Mouse (Mus musculus) frontal cortex, postnatal 14 days (tissue): Measurements from ENCODE around the gene Anp32e.
"Not testable (repeated sequence)": the region's sequence is repeated elsewhere in the genome, so short reads cannot be mapped to it uniquely, and the experiment has no call there.

Experiments used
- DNase-seq, 2 experiments: peaks; one replicate each; pipeline ENCODE4 v3.0.0; 2022; ENCODE audit warnings: low spot score in 2 of 2

Anp32e gene

DNA sequence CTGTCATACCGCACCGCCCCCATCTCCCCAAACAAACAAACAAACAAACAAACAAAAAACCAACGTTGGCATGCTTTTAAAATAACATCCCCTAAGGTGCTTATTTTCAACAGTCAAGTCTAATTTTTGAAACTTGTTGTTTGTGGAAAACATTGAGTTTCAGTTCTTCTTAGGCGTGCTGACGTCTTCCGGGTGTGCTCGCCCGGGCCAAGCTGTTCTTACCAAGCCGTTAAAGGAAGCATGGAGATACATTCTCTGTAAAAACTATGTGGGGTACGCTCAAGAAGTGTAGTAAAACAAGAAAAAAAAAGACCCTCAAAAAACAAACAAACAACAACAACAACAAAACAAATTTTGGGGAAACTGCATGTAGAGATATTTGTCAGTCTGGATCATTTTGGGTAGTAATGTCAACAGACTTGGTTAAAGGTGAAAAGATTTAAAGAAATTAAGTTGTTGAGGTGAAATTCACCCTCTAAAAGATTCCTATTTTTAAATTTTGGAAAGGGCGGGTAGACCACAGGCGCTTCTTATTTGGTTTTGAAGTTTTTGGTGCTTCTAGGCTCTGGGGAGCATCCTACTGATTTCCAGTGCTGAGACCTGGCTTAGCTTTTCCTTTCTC is 43.3 kb downstream of the Anp32e start:
- no peak for DNase-seq

DNA sequence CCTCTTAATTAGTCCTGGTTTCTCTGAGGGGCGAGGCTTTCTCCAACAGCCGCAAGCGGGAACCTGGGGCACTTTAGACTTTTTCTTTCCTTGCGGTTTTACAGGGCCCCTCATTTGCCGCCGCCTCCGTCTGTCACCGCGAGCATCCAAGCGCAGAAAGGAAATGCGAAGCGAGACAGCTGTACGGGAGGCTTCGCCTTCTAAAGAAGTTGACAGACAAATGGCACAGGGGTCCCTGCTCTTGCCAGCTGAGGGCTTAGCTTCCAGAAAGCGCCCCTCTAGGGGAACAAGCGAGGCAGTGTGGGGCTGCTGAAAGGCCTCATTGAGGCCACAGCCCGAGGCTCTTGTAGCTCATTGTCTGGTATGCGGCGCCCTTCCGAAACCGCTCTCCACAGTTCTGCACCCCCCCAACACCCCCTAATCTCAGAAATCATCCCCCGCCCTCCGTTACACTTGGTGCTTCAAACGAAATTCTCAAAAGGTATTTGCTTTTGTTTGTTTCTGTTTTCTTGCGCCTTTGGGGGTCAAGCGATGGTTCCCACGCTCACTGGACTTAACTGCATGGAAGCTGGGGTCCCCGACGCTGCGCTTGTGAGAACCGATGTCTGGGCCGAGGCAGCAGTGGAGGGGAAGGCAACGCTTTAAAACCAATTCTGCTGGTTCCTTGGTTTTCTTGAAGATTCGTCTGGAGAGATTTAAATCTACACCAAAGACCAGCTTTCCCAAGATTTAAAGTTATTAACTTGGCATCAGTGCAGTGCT is 44.0 kb downstream of the Anp32e start:
- no peak for DNase-seq

DNA sequence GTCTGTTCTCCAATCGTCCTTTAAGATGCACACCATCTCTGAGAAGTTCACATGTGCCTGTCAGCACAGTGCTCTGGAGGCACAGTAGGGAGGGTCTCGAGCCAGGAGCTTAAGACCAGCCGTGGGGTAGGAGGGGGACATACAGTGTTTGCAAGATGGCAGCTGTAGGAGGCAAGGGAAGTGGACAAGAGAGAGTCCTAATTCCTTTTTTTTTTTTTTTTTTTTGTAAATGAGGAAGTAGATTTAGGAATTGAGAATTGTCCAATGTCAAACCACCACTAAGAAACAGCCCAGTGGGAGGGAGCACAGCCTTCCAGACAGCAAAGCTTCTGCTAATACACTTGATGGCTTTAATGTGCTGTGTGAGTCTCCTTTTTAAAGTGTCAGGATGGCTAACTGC is 48.0 kb downstream of the Anp32e start:
- DNase-seq = no peak

DNA sequence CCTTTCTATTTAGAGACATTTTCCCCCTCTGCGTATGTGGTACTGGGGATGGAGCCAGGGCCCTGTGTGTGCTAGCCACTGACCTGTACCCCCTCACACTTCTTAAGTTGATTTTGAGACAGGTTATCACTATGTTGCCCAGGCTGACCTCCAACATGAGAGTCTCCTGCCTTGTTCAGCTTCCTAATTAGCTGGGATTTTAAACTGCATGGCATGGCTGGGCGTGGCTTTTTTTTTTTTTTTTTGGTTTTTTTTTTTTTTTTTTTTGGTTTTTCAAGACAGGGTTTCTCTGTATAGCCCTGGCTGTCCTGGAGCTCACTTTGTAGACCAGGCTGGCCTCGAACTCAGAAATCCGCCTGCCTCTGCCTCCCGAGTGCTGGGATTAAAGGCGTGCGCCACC is 48.5 kb downstream of the Anp32e start:
- not testable (repeated sequence) for DNase-seq

DNA sequence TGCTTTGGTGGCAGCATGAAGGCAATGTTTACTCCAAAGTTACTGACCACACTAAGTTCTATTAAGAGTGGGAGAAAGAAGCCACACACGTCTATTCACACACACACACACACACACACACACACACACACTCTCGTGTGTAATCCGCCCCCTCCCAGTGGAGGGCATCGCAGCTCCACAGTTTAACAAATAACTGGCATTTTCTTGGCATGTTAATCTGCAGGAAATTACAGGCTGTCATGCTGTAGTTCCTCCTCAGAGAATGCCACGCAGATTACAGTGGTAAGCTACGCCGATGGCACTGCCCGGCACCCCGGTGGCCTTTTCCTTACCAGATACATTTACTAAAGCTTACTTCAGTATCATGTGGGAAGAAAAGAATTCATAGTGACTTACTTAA is 49.2 kb downstream of the Anp32e start:
- no peak for DNase-seq

DNA sequence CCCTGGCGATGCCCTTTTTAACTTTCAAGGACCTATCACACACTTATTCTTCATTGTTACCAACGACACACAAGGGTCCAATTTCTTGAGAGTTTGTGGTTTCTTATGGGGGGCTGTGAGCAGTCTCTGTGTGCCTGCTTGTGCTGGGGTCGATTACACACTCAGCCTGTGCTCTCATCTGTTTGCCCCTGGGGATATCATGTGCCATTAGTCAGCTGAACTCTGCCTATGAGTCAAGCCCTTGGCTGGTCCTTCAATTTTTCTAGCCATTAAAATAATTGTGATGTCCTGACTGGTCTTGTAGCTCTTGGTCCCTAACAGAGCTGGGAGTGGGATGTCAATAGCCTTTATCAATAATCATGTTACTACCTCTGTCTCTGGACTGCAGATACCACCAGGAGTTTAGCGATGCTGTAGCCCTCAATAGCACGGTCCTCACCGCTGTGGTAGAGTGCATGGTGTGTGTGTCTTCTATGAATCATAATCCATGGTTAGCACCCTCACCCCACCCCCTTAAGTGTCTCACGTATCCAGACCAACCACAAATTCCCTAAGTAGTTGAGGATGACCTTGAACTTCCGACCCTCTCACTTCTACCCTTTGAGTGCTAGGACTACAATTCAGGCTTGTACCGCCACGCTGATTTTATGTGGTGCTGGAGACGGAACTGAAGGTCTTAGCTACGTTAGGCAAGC is 51.4 kb downstream of the Anp32e start:
- no peak for DNase-seq

DNA sequence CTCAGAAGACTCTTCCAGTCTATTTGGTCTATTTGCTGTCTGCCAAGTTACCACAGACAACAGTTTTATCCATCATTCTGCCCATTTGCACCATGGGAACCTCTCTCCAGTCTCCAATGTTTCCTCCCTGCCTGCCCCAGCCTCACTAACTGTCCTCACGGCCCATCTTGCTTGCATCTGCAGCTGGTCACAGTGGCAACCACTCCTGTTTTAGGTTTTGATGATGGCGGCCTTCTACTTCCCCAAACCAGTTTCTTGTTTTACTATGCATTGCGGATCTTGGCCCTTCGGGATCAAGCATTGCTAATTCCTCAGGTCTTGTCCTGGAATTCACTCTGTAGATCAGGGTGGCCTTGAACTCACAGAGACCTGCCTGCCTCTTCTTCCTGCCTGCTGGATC is 53.1 kb downstream of the Anp32e start:
- DNase-seq = no peak

DNA sequence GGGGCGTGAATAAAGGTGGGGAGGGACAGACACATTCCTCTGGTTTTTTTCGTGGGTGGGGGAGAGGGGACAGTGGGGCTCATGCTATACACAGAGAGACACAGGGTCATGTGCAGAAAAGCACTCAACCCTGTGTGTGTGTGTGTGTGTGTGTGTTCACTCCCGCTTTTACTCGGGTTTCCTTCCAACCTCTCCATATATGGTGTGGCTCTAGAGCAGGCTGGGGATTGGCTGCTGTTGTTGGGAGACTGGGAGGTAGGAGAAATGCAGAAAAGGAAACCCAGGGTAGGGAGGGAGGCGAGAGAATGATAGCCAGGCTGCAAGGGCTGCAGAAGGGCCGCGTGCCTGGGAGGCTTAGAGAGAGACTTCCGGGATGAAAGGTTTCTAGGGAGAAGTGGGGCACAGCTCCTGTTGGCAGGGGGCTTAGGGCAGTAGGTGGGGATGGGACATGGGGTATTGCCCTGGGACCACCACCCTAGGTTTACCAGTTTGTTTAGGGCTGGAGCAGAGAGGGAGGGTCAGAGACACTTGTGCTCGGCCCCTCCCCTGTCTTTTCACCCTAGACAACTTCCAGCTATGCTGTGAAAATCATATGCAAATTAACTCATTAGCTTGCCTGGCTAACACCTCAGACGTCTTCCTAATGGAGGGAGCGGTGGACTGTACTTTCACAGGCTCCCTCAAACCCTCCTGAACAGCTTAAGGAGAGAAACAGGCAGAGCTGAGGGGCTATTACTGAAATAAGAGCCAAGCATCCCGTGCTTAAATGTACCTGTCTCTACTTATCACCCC is 56.4 kb downstream of the Anp32e start:
- DNase-seq = peak in 1 of 2 experiments; percentile 67

DNA sequence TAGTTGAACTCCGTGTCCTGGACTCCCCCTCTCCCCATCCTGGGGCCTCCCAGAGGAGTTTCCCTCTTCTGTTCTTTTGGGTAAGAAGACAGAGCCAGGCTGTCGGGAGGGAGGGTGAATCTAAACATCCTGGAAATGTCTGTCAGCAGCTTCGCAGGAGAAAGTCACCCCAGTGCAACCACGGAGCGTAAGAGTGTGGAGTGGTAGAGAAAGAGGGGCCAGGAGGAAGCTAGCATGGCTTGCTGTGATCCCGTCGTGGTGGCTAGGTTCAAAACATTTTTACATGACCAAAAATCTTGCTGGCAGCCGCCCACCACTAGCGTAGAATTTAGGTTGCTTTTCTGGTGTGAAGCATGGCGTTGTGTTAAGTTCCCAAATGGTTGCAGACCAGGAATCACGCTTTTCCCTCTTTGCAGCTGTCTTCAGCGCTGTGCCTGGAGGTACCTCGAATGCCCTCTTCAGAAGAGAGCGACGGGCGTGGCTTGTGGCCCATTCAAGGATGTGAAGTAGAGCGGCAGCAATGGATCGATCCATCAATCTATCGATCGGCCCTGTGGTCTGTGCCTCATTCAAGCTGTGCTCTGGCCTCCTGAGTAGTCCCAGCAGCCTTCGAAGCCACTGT is 57.1 kb downstream of the Anp32e start:
- peak in 1 of 2 experiments; percentile 79 for DNase-seq

DNA sequence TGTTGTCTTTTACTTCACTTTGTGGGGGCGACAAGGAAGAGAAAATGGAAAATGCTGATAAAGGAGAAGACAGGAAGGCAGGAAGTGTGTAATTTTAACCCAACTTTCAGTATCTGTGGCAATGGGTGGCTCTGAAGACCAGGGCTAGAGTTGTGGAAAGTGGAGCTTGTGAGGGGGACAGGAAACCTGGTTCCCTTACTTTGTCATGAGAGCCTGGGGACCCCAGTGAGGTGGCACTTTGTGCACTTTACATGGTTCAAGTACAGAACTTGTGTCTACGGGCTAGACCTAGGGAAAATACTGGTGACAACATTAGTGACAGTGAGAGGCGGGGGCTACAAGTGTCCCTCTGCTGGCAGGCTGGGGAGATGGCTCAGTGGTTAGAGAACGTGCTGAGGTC is 57.9 kb downstream of the Anp32e start:
- no peak for DNase-seq

DNA sequence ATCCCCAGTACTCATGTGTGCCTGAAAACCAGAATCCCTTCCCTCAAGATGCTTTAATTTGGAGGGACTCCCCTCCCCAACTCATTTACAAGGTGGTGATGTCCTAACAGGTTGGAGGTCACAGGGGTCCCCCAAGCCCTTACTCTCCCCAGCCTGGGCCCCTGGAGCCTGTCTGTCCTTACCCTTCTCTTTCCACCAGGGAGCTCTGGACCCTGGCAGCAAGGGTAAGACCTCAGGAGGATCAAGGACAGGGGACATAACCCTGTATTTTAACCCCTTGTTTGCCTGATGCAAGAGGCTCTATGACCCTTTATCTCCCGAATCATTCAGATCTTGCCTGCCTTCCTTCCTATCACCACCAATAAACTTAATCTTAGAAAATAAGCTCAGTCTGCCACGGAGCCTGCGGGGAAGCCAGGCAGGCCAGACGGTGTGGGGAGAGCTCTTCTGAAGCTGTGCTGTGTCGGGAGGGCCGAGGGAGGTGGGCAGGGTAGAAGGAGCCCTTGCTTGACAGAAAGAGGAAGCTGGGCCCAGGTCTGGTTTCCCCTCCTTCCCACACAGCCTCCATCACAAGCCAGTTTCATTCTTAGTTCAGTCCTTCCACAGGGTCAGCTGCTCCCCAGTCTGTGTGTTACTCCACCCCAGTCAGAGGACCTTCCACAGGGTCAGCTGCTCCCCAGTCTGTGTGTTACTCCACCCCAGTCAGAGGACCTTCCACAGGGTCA is 58.5 kb downstream of the Anp32e start:
- no peak for DNase-seq

DNA sequence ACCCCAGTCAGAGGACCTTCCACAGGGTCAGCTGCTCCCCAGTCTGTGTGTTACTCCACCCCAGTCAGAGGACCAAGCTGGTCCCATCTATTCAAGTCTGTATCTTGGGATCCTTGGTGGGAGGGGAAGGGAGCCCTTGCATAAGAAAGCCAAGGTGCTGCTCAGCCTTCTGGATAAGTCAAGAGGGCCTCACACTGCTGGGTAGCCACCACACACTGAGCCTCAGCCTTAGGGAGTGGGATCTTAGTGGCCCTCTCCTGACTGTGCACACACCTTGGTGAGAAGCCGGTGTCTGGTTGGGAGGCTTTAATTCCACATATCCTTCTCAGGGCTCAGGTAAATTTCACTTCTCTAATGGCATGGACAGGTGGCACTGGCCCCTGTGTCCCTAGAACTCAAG is 59.1 kb downstream of the Anp32e start:
- DNase-seq = no peak

DNA sequence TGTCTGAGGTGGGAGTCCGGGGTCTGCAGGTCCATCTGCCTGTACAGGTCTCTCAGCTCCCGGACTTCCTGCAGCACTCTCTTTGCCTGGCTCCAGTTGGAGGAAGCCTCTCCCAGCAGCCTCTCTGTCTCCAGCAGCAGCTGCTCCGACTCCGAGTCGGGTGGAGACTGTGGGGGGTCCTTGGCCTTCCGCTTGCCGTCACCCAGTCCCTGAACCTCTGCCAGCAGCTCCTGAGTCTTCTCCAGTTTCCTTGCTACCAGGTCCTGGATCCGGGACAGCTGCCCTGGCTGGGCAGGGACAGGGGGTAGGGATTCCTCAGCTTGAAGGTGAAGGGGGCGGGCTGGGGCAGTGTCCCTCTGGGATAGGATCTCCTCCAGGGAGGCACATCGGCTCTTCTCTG is 59.9 kb downstream of the Anp32e start:
- no peak for DNase-seq

DNA sequence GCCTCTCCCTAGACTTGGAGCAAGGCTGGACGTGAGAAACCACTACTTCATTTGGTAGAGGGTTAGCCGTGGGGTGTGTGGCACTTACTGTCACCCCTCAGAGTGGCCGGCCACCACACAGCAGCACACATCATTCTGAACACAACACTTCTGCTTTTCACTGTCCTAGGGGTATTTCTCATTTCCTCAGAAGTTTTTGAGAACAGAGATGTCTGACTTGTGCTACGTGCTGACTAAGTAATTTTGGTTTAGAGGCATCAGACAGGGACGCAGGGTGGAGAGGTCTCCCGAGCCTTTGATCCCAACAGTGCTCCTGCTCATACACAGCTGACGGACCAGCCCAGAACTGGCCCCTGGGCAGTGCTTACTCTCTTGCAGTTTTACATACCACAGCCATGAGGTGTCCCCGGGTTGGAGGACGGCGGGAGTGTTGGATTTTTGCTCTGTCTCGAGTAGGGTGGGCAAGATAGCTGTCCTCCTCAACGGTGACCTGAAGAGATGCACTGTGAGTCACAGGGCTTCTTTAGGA is 61.4 kb downstream of the Anp32e start:
- DNase-seq = no peak

DNA sequence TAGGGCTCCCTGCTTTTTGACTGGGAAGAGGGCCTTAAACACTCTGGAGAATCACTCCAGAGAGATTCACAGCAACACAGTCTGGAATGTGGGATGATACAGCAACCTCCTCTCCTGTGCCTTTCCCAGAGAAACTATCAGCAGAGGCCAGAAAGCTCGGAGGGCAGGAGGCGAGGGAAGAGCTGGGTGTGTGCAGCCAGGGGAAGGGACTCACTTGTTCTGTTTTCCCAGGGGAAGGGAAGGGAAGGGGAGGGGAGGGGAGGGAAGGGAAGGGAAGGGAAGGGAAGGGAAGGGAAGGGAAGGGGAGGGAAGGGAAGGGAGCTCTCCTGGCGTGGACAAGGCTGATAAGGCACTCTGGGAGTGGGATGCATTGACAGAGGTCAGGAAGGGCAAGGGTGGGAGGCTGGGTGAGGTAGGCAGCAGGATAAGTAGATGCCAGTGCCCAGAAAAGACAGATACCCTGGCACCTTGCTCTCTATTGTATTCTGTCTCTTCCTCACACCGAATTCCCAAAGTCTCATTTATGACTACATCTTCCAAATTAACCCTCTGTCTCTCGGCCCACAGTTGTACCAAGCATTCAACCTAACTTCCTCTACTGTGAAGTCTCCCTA is 64.1 kb downstream of the Anp32e start:
- no peak for DNase-seq

DNA sequence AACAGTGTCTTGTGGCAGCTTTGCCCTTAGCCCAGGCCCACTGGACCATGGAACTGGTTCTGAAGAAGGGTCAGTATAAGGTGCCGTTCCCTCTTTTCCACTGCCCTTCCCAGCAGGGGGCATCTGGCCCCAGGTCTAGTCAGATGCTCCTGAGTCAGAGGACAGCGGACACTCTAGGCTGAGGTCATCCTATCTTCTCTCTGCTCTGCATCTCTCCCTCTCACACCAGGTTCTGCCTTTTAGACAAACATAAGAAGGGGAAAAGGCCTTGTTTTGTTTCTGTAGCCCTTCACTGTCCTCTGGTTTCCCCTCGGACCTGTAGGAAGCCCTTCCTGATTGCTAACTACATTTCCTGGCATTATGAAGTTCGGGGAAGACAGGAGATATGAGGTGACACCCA is 64.8 kb downstream of the Anp32e start:
- DNase-seq = no peak

DNA sequence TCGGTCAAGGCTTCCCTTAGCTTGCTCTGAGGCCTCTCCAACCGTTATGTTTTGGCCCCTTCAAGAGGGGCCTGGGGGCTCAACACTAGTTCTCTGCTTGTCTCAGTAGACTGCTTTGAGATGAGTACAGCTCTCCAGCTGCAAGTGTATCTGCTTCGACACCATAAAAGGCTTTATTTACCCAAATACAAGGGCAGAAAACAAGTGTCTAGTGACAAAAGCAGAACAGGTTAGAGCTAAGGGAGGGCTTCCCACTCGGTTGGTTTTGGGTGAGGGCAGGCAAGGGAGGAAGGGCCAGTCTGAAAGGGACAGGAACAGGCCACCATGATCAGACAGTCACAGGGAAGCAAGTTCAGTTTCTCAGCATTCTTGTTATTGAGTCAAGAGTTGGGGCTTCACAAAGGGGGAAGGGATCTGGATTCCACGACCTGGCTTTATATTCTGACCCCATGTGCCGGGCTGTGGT is 65.4 kb downstream of the Anp32e start:
- no peak for DNase-seq

DNA sequence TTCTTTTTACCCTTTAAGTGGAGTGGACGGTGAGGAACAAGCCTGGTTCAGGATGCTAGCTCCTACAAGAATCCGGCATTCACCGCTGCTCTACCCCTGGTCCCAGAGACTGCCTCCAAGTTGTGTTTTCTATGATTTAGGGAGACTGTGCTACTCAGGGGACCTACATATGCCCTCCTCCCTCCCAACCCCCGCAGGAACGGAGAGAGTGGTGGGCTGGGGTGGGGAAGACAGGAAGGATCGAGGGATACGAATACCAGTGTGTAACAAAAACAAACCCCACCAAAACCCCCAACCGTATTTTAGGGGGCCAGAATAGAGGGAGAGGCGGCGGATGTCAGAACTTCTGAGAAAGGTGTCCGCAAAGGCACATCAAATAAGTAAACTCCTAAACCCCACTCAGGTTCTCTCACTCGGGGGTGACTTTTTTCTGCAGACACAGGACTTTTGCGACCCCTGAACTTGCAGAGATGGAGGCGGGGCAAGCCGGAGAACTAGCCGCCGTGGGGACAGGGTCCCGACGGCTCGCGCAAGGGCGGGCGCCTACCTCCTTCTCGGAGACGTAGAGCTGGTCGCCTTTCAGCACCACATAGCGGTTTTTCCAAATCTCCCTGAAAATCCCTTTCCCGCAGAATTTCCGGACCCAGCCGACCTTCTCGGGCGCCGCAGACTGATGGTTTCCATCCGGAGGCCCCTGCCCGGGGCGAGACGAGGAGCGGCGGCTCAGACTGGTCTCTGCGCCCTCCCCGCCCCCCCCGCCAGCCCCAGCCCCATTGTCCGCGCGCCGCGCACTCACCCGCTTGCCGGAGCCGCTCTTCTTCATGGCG is 66.1 kb downstream of the Anp32e start:
- no peak for DNase-seq

DNA sequence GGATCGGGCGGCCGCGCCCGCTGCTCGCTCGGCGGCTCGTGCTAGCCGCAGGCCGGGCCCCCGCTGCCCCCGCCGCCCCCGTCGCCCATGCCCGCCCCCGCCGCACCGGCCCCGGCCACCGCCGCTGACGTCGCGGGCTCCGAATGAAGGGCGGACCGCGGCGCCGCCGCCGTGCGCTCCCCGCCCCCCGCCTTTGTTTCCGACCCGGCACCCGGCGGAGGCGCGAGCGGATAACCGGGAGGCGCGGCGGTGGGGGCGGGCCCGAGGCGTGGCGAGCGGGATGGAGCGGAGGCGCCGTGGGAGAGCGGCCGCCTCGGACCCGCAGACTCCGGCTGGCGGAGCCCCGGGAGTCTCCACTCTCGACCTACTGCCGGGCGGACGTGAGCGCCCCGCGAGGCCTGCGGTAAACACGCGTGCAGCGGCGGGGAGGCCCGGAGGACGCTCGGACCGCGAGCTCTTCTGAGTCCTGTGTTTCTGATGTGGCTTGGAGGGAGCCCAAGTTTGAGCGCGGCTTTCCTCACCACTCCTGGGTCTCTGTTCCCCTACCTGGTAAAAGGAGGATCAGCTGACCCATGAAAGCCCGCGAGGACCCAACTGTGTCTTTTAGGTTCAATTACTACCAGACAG is 66.9 kb downstream of the Anp32e start, which contains the start of gene Plekho1:
Plekho1 (minus strand) TSS at position 200 of the 627 bp plus-strand sequence.
- no peak for DNase-seq
